Mouse (Mus musculus) limb, embryonic 15.5 days (tissue): ENCODE results near the gene Ralb. TPM values are rescaled to one million over a fixed set of nuclear protein-coding genes. Genes with fewer than 3 reads are reported as not detected.

Source experiments
- ATAC-seq: fragments of 200-750 bp; cut with Nextera tagmentation; 2 replicates; pipeline ENCODE4 v1.8.0; 2017; ENCODE audit warnings: low read depth, moderate TSS enrichment; ENCODE audit not compliant: insufficient number of reproducible peaks, low FRiP score, low TSS enrichment
- H3K27ac ChIP-seq: fragments of 300-500 bp; sonication (generic); 2 replicates; pipeline ENCODE4 v1.5.1; 2015; ENCODE audit warnings: moderate library complexity, mild to moderate bottlenecking, inconsistent platforms
- H3K27me3 ChIP-seq: fragments of 300-500 bp; sonication (generic); 2 replicates; pipeline ENCODE4 v1.6.1; 2015; ENCODE audit warnings: inconsistent platforms
- H3K36me3 ChIP-seq: fragments of 300-500 bp; sonication (generic); 2 replicates; pipeline ENCODE4 v1.6.1; 2015; ENCODE audit warnings: inconsistent platforms
- H3K4me1 ChIP-seq: fragments of 300-500 bp; sonication (generic); 2 replicates; pipeline ENCODE4 v1.6.1; 2015; ENCODE audit warnings: inconsistent platforms
- H3K4me2 ChIP-seq: fragments of 300-500 bp; sonication (generic); 2 replicates; pipeline ENCODE4 v1.6.1; 2015; ENCODE audit warnings: mild to moderate bottlenecking, inconsistent platforms
- H3K4me3 ChIP-seq: fragments of 300-500 bp; sonication (generic); 2 replicates; pipeline ENCODE4 v1.5.1; 2015; ENCODE audit warnings: mild to moderate bottlenecking, inconsistent platforms
- H3K9ac ChIP-seq: fragments of 300-500 bp; sonication (generic); 2 replicates; pipeline ENCODE4 v1.6.1; 2015; ENCODE audit warnings: inconsistent platforms
- H3K9me3 ChIP-seq: fragments of 300-500 bp; sonication (generic); 2 replicates; pipeline ENCODE4 v1.6.1; 2016; ENCODE audit warnings: inconsistent platforms
- WGBS: fragments of 180-500 bp; shearing (Covaris S2); methylation state at CpG from one replicate; pipeline ENCODE4 v1.1.7; 2015; 5-methylcytosine and 5-hydroxymethylcytosine counted together
- polyA plus RNA-seq: library from polyadenylated mRNA; unstranded; fragments of >200 nt; fragmentation: Nextera tagmentation; extraction: Ambion mirVana; gene quantifications from 2 replicates; pipeline ENCODE4 v1.2.1, GENCODE M21; 2015

Gene Ralb
- polyA plus RNA-seq, 1 experiment from 2014 or later: 135 TPM

DNA sequence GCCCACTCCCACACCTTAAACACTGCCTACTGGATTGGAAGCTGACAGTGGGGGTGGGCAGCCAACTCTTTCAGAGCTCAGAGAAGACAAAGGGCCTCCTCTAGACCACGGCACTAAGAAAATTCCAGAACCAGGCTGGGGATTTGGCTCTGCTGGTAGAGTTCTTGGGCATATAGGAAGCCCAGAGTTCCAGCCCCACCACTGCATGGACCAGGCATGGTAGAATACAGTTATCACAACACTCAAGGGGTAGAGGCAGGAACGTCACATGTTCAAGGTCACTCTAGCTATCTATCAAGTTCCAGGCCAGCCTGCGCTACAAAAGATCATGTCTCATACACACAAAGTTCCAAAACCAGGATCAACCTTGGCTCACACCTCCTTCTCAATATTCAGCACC is 1.4 kb downstream of the Ralb start:
- Histone ChIP-seq H3K36me3 (peaks cover 4% of the 10 kb centered on the region), H3K27me3 (no peaks in the 10 kb centered on the region), H3K4me2 (peak overlapping the region; percentile 72), H3K4me3 (peak overlapping the region; percentile 84), H3K9ac (no peak overlapping the region), H3K27ac (peak overlapping the region; percentile 44), H3K4me1 (peaks cover 22% of the 10 kb centered on the region), H3K9me3 (no peaks in the 10 kb centered on the region)
- WGBS: 81% methylated on average over 3 of the region's 3 CpGs
- ATAC-seq: no peak

DNA sequence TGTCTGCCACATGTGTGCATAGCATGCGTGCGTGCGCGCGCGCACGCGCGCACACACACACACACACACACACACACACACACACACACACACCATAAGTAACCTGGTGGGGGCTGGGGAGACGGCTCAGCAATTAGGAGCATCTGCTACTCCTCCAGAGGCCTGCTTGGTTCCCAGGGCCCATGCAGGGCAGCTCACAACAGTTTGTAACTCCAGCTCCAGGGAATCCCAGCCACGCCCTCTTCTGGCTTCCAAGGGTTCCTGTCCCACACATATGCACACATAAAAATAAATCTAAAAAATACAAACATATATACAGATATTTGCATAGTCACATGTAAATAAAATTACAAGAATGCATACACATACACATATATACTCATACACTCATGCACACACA is 1.9 kb downstream of the Ralb start:
- Histone ChIP-seq H3K9ac (no peak overlapping the region), H3K27ac (no peak overlapping the region), H3K4me2 (peak overlapping the region; percentile 72), H3K36me3 (peaks cover 4% of the 10 kb centered on the region), H3K9me3 (no peaks in the 10 kb centered on the region), H3K4me1 (peaks cover 22% of the 10 kb centered on the region), H3K27me3 (no peaks in the 10 kb centered on the region), H3K4me3 (peak overlapping the region; percentile 84; the same call in 1 of the 2 replicates)
- WGBS: 73% methylated on average over 11 of the region's 11 CpGs
- ATAC-seq: no peak

DNA sequence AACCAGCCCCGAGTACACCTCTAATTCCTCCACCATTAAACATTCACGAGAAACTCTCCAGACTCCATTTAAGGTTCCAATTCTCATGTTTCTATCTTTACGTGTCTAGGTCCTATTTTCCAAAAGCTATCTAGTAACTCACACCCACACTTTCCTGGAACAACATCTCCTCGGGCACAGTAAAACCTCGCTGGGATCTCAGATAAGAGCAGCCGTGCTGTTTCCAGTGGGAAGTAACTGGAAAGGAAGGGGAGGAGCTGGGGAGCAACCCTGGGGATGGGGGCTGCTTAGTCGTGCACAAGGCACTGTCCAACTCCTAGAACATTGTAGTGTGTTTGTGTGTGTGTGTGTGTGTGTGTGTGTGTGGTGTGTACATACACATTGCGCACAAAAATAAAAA is 2.7 kb downstream of the Ralb start:
- Histone ChIP-seq H3K9ac (no peak overlapping the region), H3K4me1 (peaks cover 22% of the 10 kb centered on the region), H3K9me3 (no peaks in the 10 kb centered on the region), H3K4me2 (no peak overlapping the region), H3K27me3 (no peaks in the 10 kb centered on the region), H3K4me3 (no peak overlapping the region), H3K36me3 (peaks cover 4% of the 10 kb centered on the region), H3K27ac (no peak overlapping the region)
- WGBS: 61% methylated on average over 8 of the region's 8 CpGs
- ATAC-seq: no peak

DNA sequence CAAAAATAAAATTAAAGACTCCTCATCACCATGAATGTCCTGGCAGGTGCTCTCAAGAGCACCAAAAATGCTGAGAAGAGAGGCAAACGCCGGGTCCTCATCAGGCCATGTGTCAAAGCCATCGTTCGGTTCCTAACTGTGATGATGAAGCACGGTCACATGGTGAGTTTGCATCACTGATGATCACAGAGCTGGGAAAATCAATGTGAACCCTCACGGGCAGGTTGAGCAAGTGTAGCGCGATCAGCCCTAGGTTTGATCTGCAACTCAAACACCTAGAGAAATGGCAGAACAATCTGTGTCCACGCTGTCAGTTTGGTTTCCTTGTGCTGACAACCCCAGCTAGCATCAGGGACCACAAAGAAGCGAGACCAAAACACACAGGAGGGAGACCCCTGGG is 5.1 kb downstream of the Ralb start:
- H3K36me3 ChIP-seq: peaks cover 4% of the 10 kb centered on the region
- no peaks in the 10 kb centered on the region for H3K27me3 ChIP-seq
- no peak overlapping the region for H3K27ac ChIP-seq
- H3K4me3 ChIP-seq: no peak overlapping the region
- no peak for ATAC-seq
- H3K4me1 ChIP-seq: peaks cover 29% of the 10 kb centered on the region
- no peak overlapping the region for H3K9ac ChIP-seq
- WGBS: 90% methylated on average over 10 of the region's 10 CpGs
- H3K9me3 ChIP-seq: no peaks in the 10 kb centered on the region
- no peak overlapping the region for H3K4me2 ChIP-seq

DNA sequence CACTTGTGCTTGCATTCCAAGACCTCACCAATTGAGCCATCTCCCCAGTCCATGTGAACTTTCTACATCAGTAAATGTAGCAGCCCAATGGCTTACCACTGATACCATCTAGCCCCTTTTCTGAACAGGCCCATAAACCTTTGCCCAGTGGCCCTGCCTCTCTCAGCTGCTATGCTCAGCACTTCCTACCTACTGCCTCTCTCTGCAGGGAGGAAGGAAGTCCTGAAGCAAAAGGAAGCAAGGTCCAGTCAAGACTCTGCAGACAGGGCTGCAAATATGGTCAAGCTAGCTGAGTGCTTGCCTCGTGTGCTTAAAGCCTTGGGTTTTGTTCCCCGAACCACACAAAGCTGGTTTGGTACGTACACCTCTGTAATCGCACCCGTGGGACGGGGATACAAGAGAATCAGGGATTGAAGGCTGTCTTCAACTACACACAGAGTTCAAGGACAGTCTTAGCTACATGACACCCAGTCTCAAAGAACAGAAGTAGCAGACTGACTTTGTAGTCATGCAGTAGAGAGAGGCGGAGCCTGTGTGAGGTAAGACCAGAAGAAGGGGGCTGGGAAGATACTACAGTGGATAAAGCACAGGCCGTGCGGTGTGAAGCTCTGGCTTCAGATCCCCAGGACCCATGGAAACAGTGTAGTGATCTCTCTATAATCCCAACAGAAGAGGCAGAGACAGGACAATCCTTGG is 5.9 kb downstream of the Ralb start:
- no peak overlapping the region for H3K9ac ChIP-seq
- H3K27ac ChIP-seq: no peak overlapping the region
- no peak overlapping the region for H3K4me2 ChIP-seq
- peaks cover 31% of the 10 kb centered on the region for H3K4me1 ChIP-seq
- no peak overlapping the region for H3K4me3 ChIP-seq
- no peaks in the 10 kb centered on the region for H3K9me3 ChIP-seq
- no peak for ATAC-seq
- H3K36me3 ChIP-seq: peaks cover 4% of the 10 kb centered on the region
- 82% methylated on average over 9 of the region's 9 CpGs for WGBS
- H3K27me3 ChIP-seq: no peaks in the 10 kb centered on the region

DNA sequence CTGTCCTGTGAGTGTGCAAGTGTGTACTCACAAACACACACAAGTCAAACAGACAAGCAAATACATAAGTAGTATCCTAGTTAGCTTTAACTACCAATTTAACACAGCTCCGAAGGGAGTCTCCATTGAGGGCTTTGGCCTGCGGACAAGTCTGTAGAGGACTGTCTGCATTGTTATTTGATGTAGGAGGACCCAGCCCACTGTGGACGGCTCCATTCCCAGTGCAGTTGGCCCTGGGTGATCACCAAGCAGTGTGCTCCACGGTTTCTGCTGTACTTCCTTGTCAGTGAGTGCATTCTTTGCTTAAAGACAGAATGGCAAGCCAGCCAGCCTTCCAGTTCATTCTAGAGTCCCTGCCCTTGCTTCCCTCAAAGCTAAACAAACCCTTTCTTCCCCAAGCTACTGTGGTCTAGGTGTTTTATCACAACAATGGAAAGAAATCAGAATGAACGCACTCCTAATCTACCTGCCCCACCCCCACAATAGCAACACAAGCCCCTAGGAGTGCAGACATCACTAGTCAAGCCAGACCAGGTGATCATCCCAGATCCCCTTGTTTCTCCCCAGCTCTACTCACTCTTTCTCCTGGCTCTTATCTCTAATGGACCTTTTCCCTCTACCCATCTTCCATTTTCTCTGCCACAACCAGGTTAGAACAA is 7.1 kb downstream of the Ralb start:
- Histone ChIP-seq H3K4me3 (no peak overlapping the region), H3K27me3 (no peaks in the 10 kb centered on the region), H3K4me1 (peaks cover 21% of the 10 kb centered on the region), H3K27ac (no peak overlapping the region), H3K4me2 (no peak overlapping the region), H3K9ac (no peak overlapping the region), H3K9me3 (no peaks in the 10 kb centered on the region), H3K36me3 (peaks cover 4% of the 10 kb centered on the region)
- 85% methylated on average over 5 of the region's 5 CpGs for WGBS
- ATAC-seq: no peak

DNA sequence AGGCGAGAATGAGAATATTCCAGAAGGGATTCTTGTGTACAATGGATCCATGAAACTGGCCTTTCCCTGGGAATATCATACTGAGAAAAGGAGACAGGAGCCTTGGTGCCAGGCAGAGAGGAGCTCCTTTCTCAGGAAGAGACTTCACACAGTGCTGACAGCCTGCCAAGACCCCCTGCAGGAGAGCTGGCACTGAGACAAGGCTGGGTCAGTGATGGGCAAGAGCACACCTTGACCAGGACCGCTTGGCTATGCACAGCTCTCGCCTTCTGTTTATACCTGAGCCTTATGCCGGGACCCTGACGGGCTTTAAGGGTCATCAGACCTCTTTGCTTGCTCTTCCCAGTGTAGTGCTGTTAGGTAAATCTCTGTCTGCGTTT is 9.2 kb downstream of the Ralb start:
- H3K9ac ChIP-seq: no peak overlapping the region
- H3K27me3 ChIP-seq: no peaks in the 10 kb centered on the region
- H3K36me3 ChIP-seq: no peaks in the 10 kb centered on the region
- no peak for ATAC-seq
- H3K27ac ChIP-seq: no peak overlapping the region
- H3K4me1 ChIP-seq: peaks cover 40% of the 10 kb centered on the region
- 85% methylated on average over 6 of the region's 6 CpGs for WGBS
- no peak overlapping the region for H3K4me2 ChIP-seq
- H3K4me3 ChIP-seq: no peak overlapping the region
- H3K9me3 ChIP-seq: no peaks in the 10 kb centered on the region

DNA sequence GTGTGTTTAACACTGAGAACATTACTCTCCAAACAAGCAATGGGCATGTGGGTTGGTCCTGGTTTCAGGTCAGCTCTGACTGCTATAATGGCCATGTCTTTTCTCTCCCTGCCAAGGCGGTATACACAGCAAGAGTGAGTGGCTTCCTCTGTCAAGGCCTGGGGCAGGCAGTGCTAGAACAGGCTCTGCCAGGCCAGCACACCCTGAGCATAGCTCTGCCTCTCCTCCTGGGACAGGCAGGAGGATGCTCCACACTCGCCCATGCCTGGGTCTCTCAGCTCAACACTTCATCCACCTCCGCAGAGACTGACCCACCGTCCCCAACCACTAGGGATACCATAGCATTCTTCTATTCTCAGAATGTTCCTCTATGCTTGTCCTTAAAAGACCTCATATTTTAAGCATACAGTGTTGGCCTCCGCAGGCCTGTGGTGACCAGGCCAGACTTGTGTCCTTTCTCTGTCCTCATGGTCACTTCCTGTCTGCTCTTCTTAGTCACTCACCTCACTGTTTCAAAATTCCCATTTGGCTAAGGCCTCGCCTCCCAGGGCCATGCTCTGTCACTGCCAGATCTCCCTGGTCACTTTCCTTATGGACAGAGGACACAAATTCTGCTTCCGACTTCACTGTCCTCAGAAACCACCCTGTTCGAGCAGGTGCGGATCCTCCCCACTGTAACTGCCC is 9.7 kb downstream of the Ralb start:
- no peak overlapping the region for H3K9ac ChIP-seq
- no peaks in the 10 kb centered on the region for H3K9me3 ChIP-seq
- no peak overlapping the region for H3K27ac ChIP-seq
- H3K36me3 ChIP-seq: no peaks in the 10 kb centered on the region
- WGBS: 87% methylated on average over 8 of the region's 9 CpGs
- H3K4me3 ChIP-seq: no peak overlapping the region
- ATAC-seq: no peak
- H3K27me3 ChIP-seq: no peaks in the 10 kb centered on the region
- H3K4me2 ChIP-seq: no peak overlapping the region
- peaks cover 40% of the 10 kb centered on the region for H3K4me1 ChIP-seq

GRCm38 (mm10) chr1:119494024-119494711 is 10.4 kb downstream of the Ralb start:
- H3K27ac ChIP-seq: no peak overlapping the region
- ATAC-seq: no peak

GRCm38 (mm10) chr1:119492505-119492904 is 12.1 kb downstream of the Ralb start:
- Histone ChIP-seq H3K9me3 (no peaks in the 10 kb centered on the region), H3K9ac (no peak overlapping the region), H3K4me2 (no peak overlapping the region), H3K27ac (peak overlapping the region; percentile 62; the same call in 1 of the 2 replicates), H3K27me3 (no peaks in the 10 kb centered on the region), H3K36me3 (no peaks in the 10 kb centered on the region), H3K4me1 (peaks cover 50% of the 10 kb centered on the region), H3K4me3 (no peak overlapping the region)
- ATAC-seq: no peak
- WGBS: 65% methylated on average over 1 of the region's 1 CpGs

More at GRCm38 (mm10) chr1:119494024-119494711, 10.4 kb downstream of the Ralb start:
- Histone ChIP-seq H3K9ac (no peak overlapping the region), H3K27me3 (no peaks in the 10 kb centered on the region), H3K9me3 (no peaks in the 10 kb centered on the region), H3K36me3 (no peaks in the 10 kb centered on the region), H3K4me3 (no peak overlapping the region), H3K4me1 (peaks cover 40% of the 10 kb centered on the region), H3K4me2 (no peak overlapping the region)
- 51% methylated on average over 2 of the region's 2 CpGs for WGBS

DNA sequence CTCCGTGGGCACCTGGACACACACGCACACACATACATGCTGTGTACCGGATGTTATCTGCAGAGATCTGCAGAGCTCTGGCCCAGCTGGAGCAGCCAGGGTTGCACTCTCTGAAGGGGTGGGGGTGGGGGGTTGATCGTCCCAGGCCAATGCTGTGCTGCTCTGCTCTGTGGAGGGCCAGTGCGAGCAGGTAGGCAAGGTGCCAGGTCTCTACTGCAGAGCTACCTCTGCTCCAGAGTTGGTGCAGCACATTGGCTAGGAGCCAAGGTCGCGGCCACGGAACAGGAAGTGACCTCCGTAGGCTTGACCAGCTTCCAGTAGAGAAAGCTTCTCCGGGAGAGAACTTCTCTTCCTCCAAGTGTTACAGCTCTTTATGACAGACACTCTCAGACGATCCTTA is 12.5 kb downstream of the Ralb start:
- Histone ChIP-seq H3K36me3 (no peaks in the 10 kb centered on the region), H3K9ac (no peak overlapping the region), H3K27ac (peak overlapping the region; percentile 62; the same call in 1 of the 2 replicates), H3K4me2 (peak overlapping the region; percentile 17; the same call in 1 of the 2 replicates), H3K27me3 (no peaks in the 10 kb centered on the region), H3K4me3 (no peak overlapping the region), H3K4me1 (peaks cover 54% of the 10 kb centered on the region), H3K9me3 (no peaks in the 10 kb centered on the region)
- 30% methylated on average over 11 of the region's 11 CpGs for WGBS
- ATAC-seq: 0 out of 2 replicates have a peak, but pooled peaks have one; percentile 42
